Mouse (Mus musculus) neutrophil, adult 5-6 weeks (primary cell): ENCODE measurements at regions not wholly inside any gene's neighbourhood (a gene's known extent, or its start where the extent isn't known, plus 50 kb on each side); places are given as distances from the start of the nearest gene placed in this dataset.

Experiments used
- ATAC-seq: fragments of 151-379, 151-347 bp; 2 replicates; pipeline ENCODE4 v1.8.0; 2017; ENCODE audit warnings: mild to moderate bottlenecking, moderate TSS enrichment; ENCODE audit not compliant: insufficient number of reproducible peaks, poor library complexity, low FRiP score, severe bottlenecking; ENCODE audit errors: extremely low read depth

DNA sequence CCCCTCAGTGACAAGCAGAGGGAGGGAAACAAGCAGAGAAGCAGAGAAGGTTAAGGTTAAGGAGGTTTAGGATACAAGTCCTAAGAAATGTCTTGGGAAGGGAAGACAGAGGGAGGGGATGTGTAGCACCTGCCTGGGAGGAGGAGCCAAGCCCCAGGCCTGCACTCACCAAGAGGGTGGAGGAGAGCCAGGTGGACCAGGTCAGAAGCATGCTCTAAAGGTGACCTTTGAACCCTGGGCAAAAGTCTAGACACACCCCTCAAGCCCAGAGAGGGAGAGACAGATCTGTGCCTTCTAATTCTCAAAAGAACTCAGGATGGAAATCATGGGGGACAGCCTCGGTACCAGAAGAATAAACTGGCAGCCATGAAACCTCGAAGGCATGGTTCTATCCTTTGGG, 54.4 kb upstream of the Calm2 start:
- no peak for ATAC-seq

GRCm38 (mm10) chr17:87501687-87502387, 55.1 kb upstream of the Calm2 start:
- ATAC-seq: no peak

- ATAC-seq: no peak
These were observed 55.9 kb upstream of the Calm2 start for GRCm38 (mm10) chr17:87502388-87503369.

DNA sequence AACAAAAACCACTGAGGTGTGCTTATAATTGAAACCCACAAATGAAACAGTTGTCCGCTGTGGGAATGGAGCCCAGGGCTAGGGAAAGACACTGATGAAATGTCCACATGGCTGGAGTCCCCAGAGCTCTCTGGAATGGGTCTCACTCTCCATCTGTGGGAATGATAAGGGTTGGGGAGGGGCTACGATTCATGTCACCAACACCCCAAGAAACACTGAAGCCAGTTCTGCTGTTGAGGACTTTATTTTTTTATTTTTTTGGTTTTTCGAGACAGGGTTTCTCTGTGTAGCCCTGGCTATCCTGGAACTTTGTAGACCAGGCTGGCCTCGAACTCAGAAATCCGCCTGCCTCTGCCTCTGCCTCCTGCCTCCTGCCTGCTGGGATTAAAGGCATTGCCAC, 56.8 kb upstream of the Calm2 start:
- ATAC-seq: no peak

GRCm38 (mm10) chr17:87504960-87505681, 58.4 kb upstream of the Calm2 start:
- ATAC-seq: no peak

DNA sequence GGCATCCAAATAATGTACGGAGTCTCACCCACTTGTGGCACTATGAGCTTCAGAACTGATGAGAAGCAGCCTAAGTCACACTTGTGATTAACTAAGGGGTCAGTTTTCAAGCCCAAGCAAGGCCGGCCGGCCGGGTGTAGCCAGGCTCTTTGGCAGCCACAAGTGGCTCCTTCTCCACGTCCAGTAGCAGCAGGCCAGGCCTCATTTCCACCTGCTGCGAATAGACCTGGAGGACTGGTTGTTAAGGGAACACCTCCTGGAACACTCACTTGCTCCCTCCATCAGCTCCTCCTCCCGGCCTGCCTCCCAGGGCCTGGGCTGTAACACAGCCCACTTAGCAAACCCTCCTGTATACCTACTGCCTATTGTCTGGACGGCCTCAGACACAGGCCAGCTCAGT, 61.1 kb upstream of the Calm2 start:
- ATAC-seq: no peak

DNA sequence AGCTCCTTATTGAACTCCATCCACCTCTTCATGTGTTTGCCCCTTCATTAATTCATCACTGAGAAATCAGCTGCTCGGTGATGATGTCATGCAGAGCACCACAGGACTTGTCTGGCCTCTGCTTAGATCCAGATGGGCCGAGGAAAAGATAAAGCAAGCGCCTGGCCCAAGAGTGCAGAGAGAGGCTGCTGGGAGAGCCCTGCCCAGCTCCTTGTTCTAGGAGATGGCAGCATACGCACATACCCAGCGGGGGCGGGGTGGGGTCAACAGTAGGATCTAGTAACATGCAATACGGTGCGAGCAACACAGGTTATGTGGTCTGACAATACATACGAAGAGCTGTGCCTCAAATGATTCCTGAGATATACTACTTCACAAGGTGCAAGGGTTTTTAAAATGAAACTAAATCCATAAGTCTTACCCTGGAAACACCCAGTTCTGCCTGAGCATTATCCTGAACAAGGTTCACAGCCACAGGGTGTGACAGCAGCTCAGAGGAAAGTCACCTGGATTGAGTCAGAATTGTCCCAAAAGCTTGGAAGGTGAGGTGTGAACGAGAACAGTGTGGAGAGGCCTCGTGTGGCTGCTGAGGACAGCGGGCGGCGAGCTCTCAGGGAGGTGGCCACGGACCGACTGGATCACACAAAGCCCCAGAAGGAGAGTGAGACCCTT, 62.0 kb upstream of the Calm2 start:
- no peak for ATAC-seq

GRCm38 (mm10) chr17:87512000-87512611, 65.4 kb upstream of the Calm2 start:
- no peak for ATAC-seq

- no peak for ATAC-seq
These were observed 67.1 kb upstream of the Calm2 start for GRCm38 (mm10) chr17:87513822-87514221.

- ATAC-seq: no peak
These were observed 67.8 kb upstream of the Calm2 start for GRCm38 (mm10) chr17:87514366-87515126.

DNA sequence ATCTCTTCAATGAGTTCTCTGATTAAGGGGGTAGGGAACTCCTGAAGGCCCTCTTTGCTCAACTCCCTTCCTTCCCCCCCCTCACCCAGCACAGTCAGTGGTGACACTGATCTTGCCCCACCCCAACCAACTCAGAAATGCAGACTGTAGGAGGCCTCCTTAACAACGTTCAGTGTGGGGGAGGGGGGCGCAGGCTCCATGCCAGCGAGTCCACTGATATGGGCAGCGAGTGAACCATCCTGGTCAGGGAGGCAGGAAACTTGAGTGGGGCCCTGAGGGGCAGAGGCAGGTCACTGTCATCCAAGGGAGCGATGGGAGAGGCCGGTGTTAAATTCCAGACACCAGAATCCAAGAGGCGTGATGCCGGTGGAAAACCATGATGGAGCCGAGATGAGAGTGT, 70.5 kb upstream of the Calm2 start:
- no peak for ATAC-seq

DNA sequence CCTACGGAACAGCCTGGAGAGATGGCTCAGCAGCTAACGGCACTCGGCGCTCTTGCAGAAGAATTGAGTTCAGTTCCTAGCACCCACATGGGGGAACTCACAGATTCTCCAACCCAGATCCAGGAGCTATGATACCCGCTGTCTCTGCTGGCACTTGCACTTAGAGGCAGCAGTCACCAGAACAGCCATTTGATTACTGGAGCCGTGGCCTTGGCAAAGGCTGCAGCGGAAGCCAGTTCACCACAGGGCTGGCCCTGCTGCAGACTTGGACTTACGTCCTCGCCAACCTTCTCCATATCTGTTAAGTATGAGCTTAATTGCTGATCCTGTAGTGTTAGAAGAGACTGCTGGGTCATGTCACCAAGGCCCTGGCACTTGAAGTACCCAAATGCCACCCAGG, 72.7 kb upstream of the Calm2 start:
- ATAC-seq: no peak

DNA sequence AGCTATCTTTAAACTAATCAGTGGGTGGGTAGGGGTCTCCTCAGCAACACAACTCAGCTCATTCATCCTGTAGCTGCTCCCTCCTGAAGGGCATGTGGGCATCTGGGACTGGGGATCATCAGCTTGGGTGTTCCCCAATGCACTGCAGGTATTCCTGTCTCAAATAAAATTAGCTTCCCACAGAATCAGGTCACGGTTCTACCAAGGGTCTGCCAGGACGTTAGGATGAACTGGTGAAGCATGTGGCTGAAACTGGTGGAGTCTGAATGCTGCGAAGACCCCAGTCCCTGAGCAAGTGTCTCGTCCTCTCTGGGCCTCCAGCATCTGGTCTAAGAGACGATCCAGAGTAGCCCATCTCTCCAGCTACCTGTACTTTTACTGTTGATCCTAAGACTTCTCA, 74.1 kb upstream of the Calm2 start:
- no peak for ATAC-seq

DNA sequence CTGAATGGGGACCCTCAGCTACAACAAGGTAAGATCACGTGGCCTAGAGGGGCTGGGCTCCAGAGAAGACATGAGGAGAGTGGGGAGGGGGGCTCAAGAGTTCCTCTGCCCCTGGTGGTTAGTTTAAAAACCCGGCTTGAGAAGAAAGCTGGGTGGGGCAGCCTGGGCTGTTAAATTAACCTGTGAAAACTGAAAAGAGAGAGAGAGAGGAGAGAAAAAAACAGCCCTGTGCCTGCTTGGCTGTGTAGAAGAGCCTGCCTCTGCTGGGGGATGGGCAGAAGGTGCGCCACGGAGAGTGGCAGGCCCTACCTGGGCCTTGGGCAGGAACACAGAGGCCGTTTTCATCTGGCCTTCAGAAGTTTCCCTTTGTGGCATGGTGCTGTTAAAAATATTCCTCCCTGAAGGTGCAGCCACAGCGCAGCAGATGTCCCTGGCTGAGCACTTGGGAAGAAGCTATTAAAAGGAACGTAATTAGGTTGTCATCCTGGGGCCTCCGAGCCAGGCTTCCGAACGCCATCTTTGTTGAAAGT, 75.0 kb upstream of the Calm2 start:
- no peak for ATAC-seq

GRCm38 (mm10) chr17:87522500-87523091, 75.9 kb upstream of the Calm2 start:
- no peak for ATAC-seq

DNA sequence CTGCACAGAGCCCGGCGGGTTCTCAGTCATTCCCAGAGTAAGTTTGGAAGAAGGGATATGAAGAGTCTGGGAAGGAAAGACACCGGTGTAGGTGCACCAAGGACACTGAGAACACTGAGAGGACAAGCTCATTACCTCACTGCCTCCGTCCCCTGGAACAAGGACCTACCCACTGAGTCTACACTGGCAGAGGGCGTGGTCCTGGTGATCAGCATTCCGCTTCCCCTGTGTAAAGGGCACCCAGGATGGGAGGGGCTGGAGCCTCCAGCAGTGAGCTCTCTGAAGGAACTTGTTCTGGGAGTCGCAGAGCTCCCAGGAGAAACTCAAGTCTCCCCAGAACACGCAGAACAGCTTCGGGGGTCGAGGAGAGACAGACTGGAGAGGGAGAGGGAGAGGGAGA, 76.9 kb upstream of the Calm2 start:
- ATAC-seq: no peak

GRCm38 (mm10) chr17:87527174-87527573, 80.4 kb upstream of the Calm2 start:
- ATAC-seq: no peak
